Mouse (Mus musculus) midbrain, postnatal 0 days (tissue): ENCODE measurements around the gene Lcorl. TPM values are rescaled to one million over a fixed set of nuclear protein-coding genes. Genes with fewer than 3 reads are reported as not detected.

Experiments used
- ATAC-seq: fragments of 200-750 bp; cut with Nextera tagmentation; 2 replicates; pipeline ENCODE4 v1.8.0; 2017; ENCODE audit warnings: moderate number of reproducible peaks, mild to moderate bottlenecking, moderate TSS enrichment, moderate library complexity; ENCODE audit not compliant: low FRiP score
- DNase-seq: peaks from one replicate; pipeline ENCODE4 v3.0.0-alpha.2; 2015; ENCODE audit warnings: low spot score
- H3K27ac ChIP-seq: fragments of 300-500 bp; sonication (generic); 2 replicates; pipeline ENCODE4 v1.5.1; 2014; ENCODE audit warnings: low read depth, mild to moderate bottlenecking, low read length, mixed read lengths
- H3K27me3 ChIP-seq: fragments of 300-500 bp; sonication (generic); 2 replicates; pipeline ENCODE4 v1.6.1; 2014; ENCODE audit warnings: low read length, control low read depth, mixed read lengths; ENCODE audit not compliant: insufficient read depth
- H3K36me3 ChIP-seq: fragments of 300-500 bp; sonication (generic); 2 replicates; pipeline ENCODE4 v1.6.1; 2014; ENCODE audit warnings: low read length, control low read depth, mixed read lengths; ENCODE audit not compliant: insufficient read depth
- H3K4me1 ChIP-seq: fragments of 300-500 bp; sonication (generic); 2 replicates; pipeline ENCODE4 v1.6.1; 2014; ENCODE audit warnings: mild to moderate bottlenecking, control low read depth, antibody characterized with exemption, low read length, mixed read lengths; ENCODE audit not compliant: insufficient read depth
- H3K4me2 ChIP-seq: fragments of 300-500 bp; sonication (generic); 2 replicates; pipeline ENCODE4 v1.6.1; 2014; ENCODE audit warnings: low read depth, mild to moderate bottlenecking, low read length, mixed read lengths; ENCODE audit not compliant: poor library complexity, severe bottlenecking
- H3K4me3 ChIP-seq: fragments of 300-500 bp; sonication (generic); 2 replicates; pipeline ENCODE4 v1.5.1; 2014; ENCODE audit warnings: low read depth, mild to moderate bottlenecking, low read length, moderate library complexity
- H3K9ac ChIP-seq: fragments of 300-500 bp; sonication (generic); replicated peaks from 2 replicates; pipeline ENCODE4 v1.6.1; 2014; ENCODE audit warnings: mild to moderate bottlenecking, low read length, moderate library complexity, mixed read lengths; ENCODE audit not compliant: poor library complexity, severe bottlenecking
- H3K9me3 ChIP-seq: fragments of 300-500 bp; sonication (generic); 2 replicates; pipeline ENCODE4 v1.6.1; 2016; ENCODE audit warnings: low read length, control low read depth
- CTCF ChIP-seq: IDR thresholded peaks from 2 replicates; pipeline ENCODE4 v1.5.1; 2016; ENCODE audit warnings: antibody characterized with exemption, mild to moderate bottlenecking
- WGBS: fragments of 180-500 bp; shearing (Covaris S2); extraction: QIAGEN DNeasy Blood & Tissue Kit; methylation state at CpG from one replicate; pipeline ENCODE4 v1.1.7; 2014; 5-methylcytosine and 5-hydroxymethylcytosine counted together
- polyA plus RNA-seq: library from polyadenylated mRNA; unstranded; fragments of >200 nt; fragmentation: Nextera tagmentation; extraction: Ambion mirVana; gene quantifications from 2 replicates; pipeline ENCODE4 v1.2.1, GENCODE M21; 2015
- total RNA-seq: library from RNA; depleted of rRNA; stranded (reverse); fragments of >200 nt; gene quantifications from 2 replicates; pipeline ENCODE4 v1.2.3, GENCODE M21; 2014

Gene Lcorl
- total and polyA plus RNA-seq, 2 experiments from 2014 or later = 43.2 to 65.2 TPM

GRCm38 (mm10) chr5:45875472-45875871 lies 18.1 kb upstream of the Lcorl start:
- no peaks in the 10 kb centered on the region for H3K27me3 ChIP-seq
- 86% methylated on average over 4 of the region's 4 CpGs for WGBS
- no peak for TF ChIP-seq CTCF
- no peak overlapping the region for H3K4me2 ChIP-seq
- H3K4me1 ChIP-seq = no peaks in the 10 kb centered on the region
- no peak overlapping the region for H3K4me3 ChIP-seq
- no peaks in the 10 kb centered on the region for H3K36me3 ChIP-seq
- no peak overlapping the region for H3K27ac ChIP-seq
- ATAC-seq = no peak
- no peak for DNase-seq
- H3K9me3 ChIP-seq = no peaks in the 10 kb centered on the region
- H3K9ac ChIP-seq = no peak overlapping the region

DNA sequence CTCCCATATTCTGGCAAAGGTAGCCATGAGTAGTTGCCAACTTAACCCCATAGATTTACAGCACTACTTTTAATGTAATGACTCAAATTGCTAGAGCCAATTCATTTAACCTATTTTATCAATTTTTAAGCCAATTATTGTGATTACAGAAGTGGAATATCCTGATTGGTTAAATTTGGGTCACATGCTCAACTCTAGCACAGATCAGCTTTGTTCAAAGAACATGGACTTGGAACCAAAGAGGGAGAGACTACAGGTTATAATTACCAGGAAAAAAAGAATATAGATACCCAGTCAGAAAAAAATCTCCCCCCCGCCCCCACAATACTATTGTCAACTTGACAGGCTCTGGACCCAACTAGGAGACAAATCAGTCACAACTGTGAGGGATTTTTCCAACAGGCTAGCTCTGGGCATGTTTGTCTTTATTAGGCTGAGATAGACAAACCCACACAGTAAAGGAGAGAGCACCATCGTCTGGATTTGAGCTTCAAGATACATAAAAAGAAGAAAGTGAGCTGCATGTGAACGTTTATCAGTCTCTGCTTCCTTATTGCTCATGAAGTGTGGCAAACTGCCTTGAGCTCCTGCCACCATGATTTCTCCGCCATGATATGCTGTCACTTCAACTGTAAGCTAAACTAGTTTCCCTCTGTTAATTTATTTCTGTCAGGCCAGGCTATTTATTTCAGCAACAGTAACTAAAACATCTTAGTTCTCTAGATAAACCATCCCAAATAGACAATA lies 17.0 kb upstream of the Lcorl start:
- no peak overlapping the region for H3K4me2 ChIP-seq
- no peak overlapping the region for H3K27ac ChIP-seq
- DNase-seq = no peak
- 82% methylated on average over 4 of the region's 4 CpGs for WGBS
- no peak for TF ChIP-seq CTCF
- H3K9ac ChIP-seq = no peak overlapping the region
- no peaks in the 10 kb centered on the region for H3K36me3 ChIP-seq
- no peaks in the 10 kb centered on the region for H3K4me1 ChIP-seq
- H3K27me3 ChIP-seq = no peaks in the 10 kb centered on the region
- H3K9me3 ChIP-seq = no peaks in the 10 kb centered on the region
- H3K4me3 ChIP-seq = no peak overlapping the region
- ATAC-seq = no peak

DNA sequence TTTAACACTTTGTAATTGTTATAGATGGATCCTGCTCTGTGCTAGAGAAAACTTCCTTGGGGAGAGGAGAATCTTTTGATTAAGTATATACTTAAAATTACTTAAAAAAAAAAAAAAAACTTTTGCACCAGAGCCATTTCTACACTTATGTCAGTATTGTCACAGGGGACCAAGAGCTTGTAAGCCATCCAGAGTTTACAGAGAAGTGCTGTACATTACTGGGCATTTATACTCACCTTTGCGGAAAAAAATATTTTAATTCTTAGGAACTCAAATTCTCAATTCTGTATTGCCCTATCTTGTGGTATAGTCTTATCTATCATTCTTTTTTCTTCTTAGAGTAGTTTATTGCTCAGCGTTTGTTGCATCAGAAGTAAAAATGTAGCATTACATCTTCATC lies 953 bp upstream of the Lcorl start:
- WGBS = 78% methylated on average over 2 of the region's 2 CpGs
- no peak overlapping the region for H3K9ac ChIP-seq

DNA sequence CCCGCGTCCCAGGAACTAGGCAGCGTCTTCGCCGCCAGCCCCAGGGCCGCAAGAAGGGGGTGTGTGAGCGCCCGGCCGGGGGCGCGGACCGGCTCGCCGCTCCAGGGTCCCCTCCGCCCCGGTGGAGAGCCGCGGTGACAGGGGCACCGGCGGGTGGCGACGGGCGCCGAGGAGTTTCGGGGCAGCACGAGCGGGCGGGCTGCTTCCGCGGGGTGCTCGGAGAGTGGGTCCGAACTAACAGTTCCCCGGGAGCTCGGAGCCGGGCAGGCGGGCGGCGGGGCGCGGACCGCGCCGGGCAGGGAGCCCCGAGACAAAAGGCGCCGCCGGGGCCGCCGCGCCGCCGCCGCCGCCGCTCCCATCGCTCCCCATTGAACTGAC lies 550 bp downstream of the Lcorl start:
- DNase-seq = no peak
- Histone ChIP-seq H3K4me2 (peak overlapping the region; percentile 81), H3K4me3 (peak overlapping the region; percentile 77), H3K4me1 (no peaks in the 10 kb centered on the region), H3K27ac (peak overlapping the region; percentile 97), H3K36me3 (no peaks in the 10 kb centered on the region), H3K9me3 (no peaks in the 10 kb centered on the region), H3K27me3 (no peaks in the 10 kb centered on the region), H3K9ac (peak overlapping the region; percentile 86)
- under 1% methylated on average over 41 of the region's 56 CpGs for WGBS
- peak; percentile 38 for ATAC-seq
- TF ChIP-seq CTCF = no peak

More for the DNA sequence above, 953 bp upstream of the Lcorl start:
- H3K4me3 ChIP-seq = peak overlapping the region; percentile 77
- H3K9me3 ChIP-seq = no peaks in the 10 kb centered on the region
- TF ChIP-seq CTCF = no peak
- DNase-seq (no peak), ATAC-seq (no peak)
- no peaks in the 10 kb centered on the region for H3K36me3 ChIP-seq
- no peak overlapping the region for H3K27ac ChIP-seq
- no peaks in the 10 kb centered on the region for H3K27me3 ChIP-seq
- peak overlapping the region; percentile 81 for H3K4me2 ChIP-seq
- no peaks in the 10 kb centered on the region for H3K4me1 ChIP-seq

DNA sequence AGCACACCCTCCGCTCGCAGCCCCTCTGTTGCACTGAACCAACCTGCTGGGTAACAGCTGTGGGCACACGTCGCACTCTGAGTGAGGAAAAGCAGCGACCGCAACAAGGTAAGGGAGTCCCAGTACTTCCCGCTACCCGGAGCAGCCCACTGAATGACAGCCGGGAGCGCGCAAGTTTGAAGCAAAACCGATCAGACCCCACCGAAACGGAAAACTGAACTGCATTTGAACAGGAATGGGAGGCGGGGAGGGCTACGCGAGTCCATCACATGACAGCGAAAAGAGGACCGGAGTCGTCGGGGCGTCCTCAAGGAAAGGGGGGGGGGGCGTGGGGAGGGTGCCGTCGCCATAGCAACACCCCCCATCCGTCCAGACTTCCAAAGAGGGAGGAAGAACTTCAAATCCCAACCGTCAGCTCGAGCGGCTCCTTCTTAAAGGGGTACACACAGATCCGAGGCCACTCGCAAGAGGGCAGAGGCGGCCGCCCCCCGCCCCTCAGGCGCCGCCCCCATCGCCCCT lies 1.1 kb downstream of the Lcorl start:
- DNase-seq (peak; percentile 89), ATAC-seq (peak; percentile 71)
- WGBS = 0% methylated on average over 29 of the region's 37 CpGs
- Histone ChIP-seq H3K9me3 (no peaks in the 10 kb centered on the region), H3K4me3 (peak overlapping the region; percentile 77), H3K36me3 (no peaks in the 10 kb centered on the region), H3K27me3 (no peaks in the 10 kb centered on the region), H3K27ac (peak overlapping the region; percentile 97), H3K9ac (peak overlapping the region; percentile 86), H3K4me1 (no peaks in the 10 kb centered on the region), H3K4me2 (peak overlapping the region; percentile 81)
- TF ChIP-seq CTCF = no peak

DNA sequence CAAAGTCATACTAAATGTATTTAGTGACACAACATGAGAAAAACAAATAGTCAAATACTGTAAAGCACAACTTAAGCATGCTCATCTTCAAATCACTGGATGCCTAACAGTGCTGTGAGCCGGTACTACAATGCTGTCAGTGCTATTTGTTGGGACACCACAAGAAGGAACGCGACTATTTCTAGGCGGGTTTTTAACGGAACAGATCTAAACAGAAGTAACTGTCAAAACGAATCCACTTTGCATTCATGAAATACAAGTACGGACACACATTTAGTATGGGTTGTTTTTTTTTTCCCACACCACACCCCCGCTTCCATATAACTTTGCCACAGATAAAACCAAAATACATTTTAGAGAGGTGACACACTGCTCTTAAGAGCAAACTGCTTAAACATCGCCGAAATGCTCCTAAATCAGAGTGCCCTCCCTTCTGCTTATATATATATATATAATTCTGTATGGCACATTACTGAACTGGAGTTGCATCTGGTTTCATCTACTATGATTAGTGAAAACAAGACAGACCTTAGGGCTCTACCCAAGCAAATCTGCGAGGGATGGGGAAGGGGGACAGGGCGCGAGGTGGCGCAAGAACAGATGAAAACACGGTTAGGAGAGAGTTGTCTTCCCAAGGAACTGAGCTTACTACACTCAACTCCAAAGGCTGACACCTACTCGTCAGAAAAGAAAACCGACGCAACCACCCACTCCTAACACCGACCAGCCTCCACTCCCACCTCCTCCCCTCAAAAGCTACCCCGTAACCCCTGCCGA lies 1.7 kb downstream of the Lcorl start:
- 15% methylated on average over 21 of the region's 21 CpGs for WGBS
- H3K36me3 ChIP-seq = no peaks in the 10 kb centered on the region
- H3K27me3 ChIP-seq = no peaks in the 10 kb centered on the region
- peak overlapping the region; percentile 97 for H3K27ac ChIP-seq
- TF ChIP-seq CTCF = peak; percentile 68
- DNase-seq (peak; percentile 74), ATAC-seq (peak; percentile 8)
- H3K4me1 ChIP-seq = no peaks in the 10 kb centered on the region
- no peaks in the 10 kb centered on the region for H3K9me3 ChIP-seq
- peak overlapping the region; percentile 81 for H3K4me2 ChIP-seq
- H3K4me3 ChIP-seq = peak overlapping the region; percentile 77
- peak overlapping the region; percentile 86 for H3K9ac ChIP-seq
